Mouse (Mus musculus): ENCODE results near the gene Ppp1r13b.

GRCm38 (mm10) chr12:111936706-111937550 is 29.0 kb upstream of the Ppp1r13b start:
- no peak for TF ChIP-seq POLR2A (IDR thresholded peaks at IDR 0.05; ENCODE audit: low read depth, low read length)
- TF ChIP-seq CTCF (IDR thresholded peaks at IDR 0.05; ENCODE audit: extremely low read depth, insufficient read depth, insufficient read length, insufficient replicate concordance), result no peak
